Mouse (Mus musculus) liver, embryonic 13.5 days (tissue): ENCODE data around the gene Slc25a38. TPM values are rescaled to one million over a fixed set of nuclear protein-coding genes. Genes with fewer than 3 reads are reported as not detected.

Experiments
- ATAC-seq: fragments of 200-750 bp; cut with Nextera tagmentation; 2 replicates; pipeline ENCODE4 v1.8.0; 2017; ENCODE audit warnings: low read depth, mild to moderate bottlenecking, moderate number of reproducible peaks, moderate library complexity
- DNase-seq: peaks from one replicate; pipeline ENCODE4 v3.0.0; 2022
- H3K27ac ChIP-seq: fragments of 300-500 bp; sonication (generic); 2 replicates; pipeline ENCODE4 v1.5.1; 2015; ENCODE audit warnings: moderate library complexity, mild to moderate bottlenecking, inconsistent platforms
- H3K27me3 ChIP-seq: fragments of 300-500 bp; sonication (generic); 2 replicates; pipeline ENCODE4 v1.6.1; 2015; ENCODE audit warnings: mild to moderate bottlenecking, inconsistent platforms
- H3K36me3 ChIP-seq: fragments of 300-500 bp; sonication (generic); 2 replicates; pipeline ENCODE4 v1.6.1; 2015; ENCODE audit warnings: mild to moderate bottlenecking, inconsistent platforms
- H3K4me1 ChIP-seq: fragments of 300-500 bp; sonication (generic); replicated peaks from 2 replicates; pipeline ENCODE4 v1.6.1; 2015; ENCODE audit warnings: inconsistent platforms
- H3K4me2 ChIP-seq: fragments of 300-500 bp; sonication (generic); 2 replicates; pipeline ENCODE4 v1.6.1; 2015; ENCODE audit warnings: inconsistent platforms, mild to moderate bottlenecking, moderate library complexity
- H3K4me3 ChIP-seq: fragments of 300-500 bp; sonication (generic); replicated peaks from 2 replicates; pipeline ENCODE4 v1.5.1; 2015; ENCODE audit warnings: mild to moderate bottlenecking, inconsistent platforms
- H3K9ac ChIP-seq: fragments of 300-500 bp; sonication (generic); 2 replicates; pipeline ENCODE4 v1.6.1; 2015; ENCODE audit warnings: mild to moderate bottlenecking, inconsistent platforms
- H3K9me3 ChIP-seq: fragments of 300-500 bp; sonication (generic); replicated peaks from 2 replicates; pipeline ENCODE4 v1.6.1; 2016; ENCODE audit warnings: inconsistent platforms
- WGBS: fragments of 180-500 bp; shearing (Covaris S2); methylation state at CpG from one replicate; pipeline ENCODE4 v1.1.7; 2015; ENCODE audit not compliant: insufficient replicate concordance; 5-methylcytosine and 5-hydroxymethylcytosine counted together
- polyA plus RNA-seq: library from polyadenylated mRNA; unstranded; fragments of >200 nt; fragmentation: Nextera tagmentation; extraction: Ambion mirVana; gene quantifications from 2 replicates; pipeline ENCODE4 v1.2.1, GENCODE M21; 2015

The Slc25a38 gene
- 137 and 138 TPM in 2 replicates for polyA plus RNA-seq

DNA sequence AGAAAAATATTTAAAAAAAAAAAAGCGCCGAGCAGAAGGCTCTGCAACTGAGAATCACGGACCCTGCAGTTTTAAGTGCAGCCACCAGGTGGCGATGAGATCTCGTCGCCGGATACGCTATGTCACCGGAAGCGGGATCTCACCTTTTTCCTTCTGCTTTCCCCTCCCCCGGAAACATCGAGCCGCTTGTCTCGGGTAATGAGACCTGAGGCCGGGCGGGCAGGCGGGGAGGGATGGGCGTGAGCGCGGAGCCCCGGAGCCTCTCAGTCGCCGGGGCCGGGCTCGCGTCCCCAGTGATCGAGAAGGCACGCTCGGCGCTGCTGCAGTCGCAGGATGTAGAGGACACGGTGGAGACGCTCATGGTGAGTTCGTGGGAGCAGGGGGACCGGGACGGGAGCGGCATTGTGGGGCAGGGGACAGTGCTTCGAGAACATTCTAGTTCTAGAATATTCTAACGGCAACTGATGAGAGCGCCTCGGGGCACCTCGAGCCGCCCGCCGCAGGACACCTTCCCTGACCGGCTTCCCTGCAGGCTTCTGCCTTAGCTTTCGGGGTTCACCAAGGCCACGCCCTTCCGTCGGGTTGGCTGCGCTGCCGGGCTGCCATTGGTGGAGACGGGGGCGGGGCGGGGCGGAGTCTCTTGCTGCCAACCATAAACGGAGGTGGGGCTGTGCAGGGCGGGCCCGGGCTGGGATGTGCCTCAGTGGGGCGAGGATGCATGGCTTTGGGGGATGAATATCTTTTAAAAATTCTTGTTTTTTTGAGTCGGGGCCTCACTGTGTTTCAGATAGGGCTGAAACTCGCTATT lies at the start of gene Slc25a38:
Slc25a38 (plus strand) TSS at position 164 of the 808 bp plus-strand sequence.
- no peaks in the 10 kb centered on the region for H3K9me3 ChIP-seq
- H3K4me2 ChIP-seq = peak within 1 kb of the TSS; percentile 95
- under 1% methylated on average over 62 of the region's 62 CpGs for WGBS
- peak within 1 kb of the TSS; percentile 89 for H3K4me3 ChIP-seq
- DNase-seq = peak; percentile 96
- no peaks in the 10 kb centered on the region for H3K36me3 ChIP-seq
- peak within 1 kb of the TSS; percentile 100 for H3K27ac ChIP-seq
- ATAC-seq = peak; percentile 79
- peak within 1 kb of the TSS; percentile 94 for H3K9ac ChIP-seq
- H3K27me3 ChIP-seq = no peaks in the 10 kb centered on the region
- H3K4me1 ChIP-seq = peaks cover 50% of the 10 kb centered on the region

DNA sequence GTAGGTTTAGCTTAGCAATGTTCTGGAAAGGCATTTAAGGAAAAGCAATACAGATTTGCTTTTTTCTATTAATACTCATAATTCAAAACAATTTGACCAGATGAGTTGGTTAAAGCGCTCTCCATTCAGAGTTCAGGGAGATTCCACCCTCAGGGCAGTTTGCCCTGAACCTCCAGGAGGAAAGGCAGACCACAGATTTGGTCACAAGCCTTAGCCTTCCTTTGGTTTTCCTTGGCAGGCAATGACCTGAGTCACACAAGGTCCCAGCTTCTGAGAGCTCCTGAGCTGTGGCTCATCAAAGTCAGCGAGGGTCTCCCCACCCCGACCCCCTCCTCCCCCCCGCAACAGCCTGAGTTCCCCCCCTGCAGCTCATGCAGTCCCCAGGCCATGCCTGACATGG lies 45.9 kb upstream of the Slc25a38 start:
- WGBS = 54% methylated on average over 4 of the region's 4 CpGs

DNA sequence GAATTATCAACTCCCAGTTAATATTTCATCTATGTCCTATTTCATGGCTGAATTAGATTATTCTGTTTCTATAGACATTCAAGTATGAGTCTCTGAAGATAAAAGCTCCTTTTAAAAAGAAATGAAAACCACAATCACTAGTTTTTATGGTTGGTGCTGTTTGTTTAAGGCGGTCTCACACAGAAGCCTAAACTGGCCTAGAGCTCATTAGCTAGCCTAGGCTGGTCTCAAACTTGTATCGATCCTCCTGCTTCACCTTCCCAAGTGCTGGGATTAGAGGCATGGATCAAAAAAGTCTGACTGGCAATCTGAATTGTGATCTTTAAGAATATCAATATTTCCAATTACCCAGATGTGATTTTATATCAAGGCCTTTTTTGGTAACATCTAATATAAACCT lies 42.6 kb upstream of the Slc25a38 start:
- Histone ChIP-seq H3K9ac (no peak overlapping the region), H3K4me2 (no peak overlapping the region), H3K27me3 (no peaks in the 10 kb centered on the region), H3K4me1 (peaks cover 11% of the 10 kb centered on the region), H3K27ac (no peak overlapping the region), H3K4me3 (no peak overlapping the region), H3K36me3 (no peaks in the 10 kb centered on the region), H3K9me3 (no peaks in the 10 kb centered on the region)
- ATAC-seq = no peak
- 65% methylated on average over 2 of the region's 2 CpGs for WGBS
- no peak for DNase-seq

More for the DNA sequence above, 45.9 kb upstream of the Slc25a38 start:
- H3K4me1 ChIP-seq = no peaks in the 10 kb centered on the region; the same call in 1 of the 2 replicates
- no peaks in the 10 kb centered on the region for H3K36me3 ChIP-seq
- no peak overlapping the region for H3K27ac ChIP-seq
- no peaks in the 10 kb centered on the region for H3K9me3 ChIP-seq
- ATAC-seq (no peak), DNase-seq (no peak)
- no peak overlapping the region for H3K4me3 ChIP-seq
- no peak overlapping the region for H3K4me2 ChIP-seq
- H3K9ac ChIP-seq = no peak overlapping the region
- no peaks in the 10 kb centered on the region for H3K27me3 ChIP-seq

DNA sequence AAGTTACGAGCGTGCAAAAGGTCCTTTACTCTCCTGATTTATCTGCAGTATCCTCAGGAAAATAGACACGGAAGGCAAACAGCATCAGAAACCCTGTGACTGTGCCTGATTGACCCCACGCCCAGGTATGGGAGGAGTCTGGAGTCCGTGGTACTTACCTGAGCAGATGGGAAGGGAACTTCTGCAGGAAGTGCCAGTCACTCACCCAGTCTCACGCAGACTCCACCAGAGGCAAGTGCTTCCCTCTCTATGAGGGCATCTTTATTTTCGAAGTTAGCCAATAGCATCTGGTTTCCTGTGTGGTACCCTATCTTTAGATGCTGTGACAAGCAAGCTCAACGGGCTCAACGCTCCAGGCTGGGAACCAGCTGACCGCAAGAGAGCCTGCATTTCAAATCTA lies 42.1 kb upstream of the Slc25a38 start:
- no peak overlapping the region for H3K27ac ChIP-seq
- ATAC-seq (0 out of 2 replicates have a peak, but pooled peaks have one; percentile 26), DNase-seq (no peak)
- H3K36me3 ChIP-seq = no peaks in the 10 kb centered on the region
- H3K9ac ChIP-seq = no peak overlapping the region
- 20% methylated on average over 10 of the region's 10 CpGs for WGBS
- no peaks in the 10 kb centered on the region for H3K27me3 ChIP-seq
- no peaks in the 10 kb centered on the region for H3K9me3 ChIP-seq
- H3K4me3 ChIP-seq = no peak overlapping the region
- no peak overlapping the region for H3K4me2 ChIP-seq
- H3K4me1 ChIP-seq = peaks cover 11% of the 10 kb centered on the region

DNA sequence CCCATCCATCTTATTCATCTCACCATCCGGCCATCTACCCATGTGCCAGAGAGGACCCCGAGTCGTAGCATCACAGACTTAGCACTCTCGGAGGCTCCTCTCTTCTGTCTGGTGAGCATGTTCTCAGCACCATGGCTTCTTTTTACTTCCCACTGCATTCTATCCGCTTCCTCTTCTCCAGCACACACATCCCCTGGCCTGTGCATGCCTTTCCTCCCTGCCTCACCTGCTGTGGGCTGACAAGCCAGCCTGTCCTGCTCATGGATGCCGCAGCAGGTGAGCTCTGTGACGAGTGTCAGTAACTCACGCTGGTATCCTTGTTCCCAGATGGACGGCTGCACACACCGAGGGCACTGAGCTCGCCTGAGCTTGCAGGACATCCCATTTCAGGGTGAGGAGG lies 40.4 kb upstream of the Slc25a38 start, which contains the start of gene Cx3cr1:
Cx3cr1 (minus strand) TSS at position 101 of the 400 bp plus-strand sequence.
- no peaks in the 10 kb centered on the region for H3K36me3 ChIP-seq
- no peaks in the 10 kb centered on the region for H3K9me3 ChIP-seq
- H3K9ac ChIP-seq = no peak within 1 kb of the TSS
- H3K27me3 ChIP-seq = no peaks in the 10 kb centered on the region
- H3K4me2 ChIP-seq = no peak within 1 kb of the TSS
- 74% methylated on average over 11 of the region's 11 CpGs for WGBS
- no peak for DNase-seq
- H3K4me3 ChIP-seq = no peak within 1 kb of the TSS
- no peak for ATAC-seq
- H3K27ac ChIP-seq = peak within 1 kb of the TSS; percentile 2; the same call in 1 of the 2 replicates
- peaks cover 11% of the 10 kb centered on the region for H3K4me1 ChIP-seq

DNA sequence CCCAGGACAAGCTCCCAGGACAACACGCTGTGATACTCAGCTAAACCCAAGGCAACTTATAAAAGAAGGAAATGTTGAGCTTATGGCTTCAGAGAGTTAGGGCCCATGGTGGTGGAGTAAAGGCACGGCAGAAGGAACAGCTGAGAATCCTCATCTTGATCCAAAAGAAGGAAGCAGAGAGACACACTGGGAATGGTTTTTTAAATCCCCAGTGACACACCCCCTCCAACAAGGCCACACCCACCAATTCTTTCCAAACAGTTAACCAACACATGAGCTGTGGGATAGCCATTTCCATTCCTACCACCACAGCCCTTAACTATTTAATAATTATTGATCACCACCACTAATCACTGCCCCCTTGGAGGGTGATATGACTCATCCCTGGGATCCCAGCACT lies 38.9 kb upstream of the Slc25a38 start:
- Histone ChIP-seq H3K27ac (no peak overlapping the region), H3K36me3 (no peaks in the 10 kb centered on the region), H3K4me3 (no peak overlapping the region), H3K9me3 (no peaks in the 10 kb centered on the region), H3K4me2 (no peak overlapping the region), H3K4me1 (peaks cover 11% of the 10 kb centered on the region), H3K9ac (no peak overlapping the region), H3K27me3 (no peaks in the 10 kb centered on the region)
- no peak for ATAC-seq
- no peak for DNase-seq
- 70% methylated on average over 2 of the region's 2 CpGs for WGBS

DNA sequence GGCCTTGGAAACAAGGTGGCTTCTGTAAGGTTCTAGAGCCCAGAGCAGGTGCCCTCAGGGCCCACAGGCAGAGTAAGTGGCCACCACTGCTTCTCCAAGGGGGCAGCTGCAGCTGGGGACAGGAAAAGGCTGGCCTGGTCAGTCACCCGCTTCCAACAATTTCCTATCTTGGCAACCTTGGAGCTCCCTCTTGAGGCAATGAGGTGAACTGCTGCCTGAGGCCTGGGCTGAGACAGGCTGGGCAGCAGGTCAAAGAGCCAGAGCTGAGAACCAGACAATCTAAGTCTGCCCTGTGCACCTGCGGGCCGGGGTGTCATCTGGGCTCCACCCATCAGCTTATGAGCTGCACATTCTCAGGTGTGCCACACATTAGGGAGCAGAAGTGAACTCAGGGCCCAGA lies 37.0 kb upstream of the Slc25a38 start:
- Histone ChIP-seq H3K4me2 (no peak overlapping the region), H3K4me1 (peaks cover 11% of the 10 kb centered on the region), H3K4me3 (no peak overlapping the region), H3K9me3 (no peaks in the 10 kb centered on the region), H3K27ac (no peak overlapping the region), H3K36me3 (no peaks in the 10 kb centered on the region), H3K9ac (no peak overlapping the region), H3K27me3 (no peaks in the 10 kb centered on the region)
- ATAC-seq (peak; percentile 23; the same call in 1 of the 2 replicates), DNase-seq (peak; percentile 54)
- WGBS = 9% methylated on average over 3 of the region's 3 CpGs

DNA sequence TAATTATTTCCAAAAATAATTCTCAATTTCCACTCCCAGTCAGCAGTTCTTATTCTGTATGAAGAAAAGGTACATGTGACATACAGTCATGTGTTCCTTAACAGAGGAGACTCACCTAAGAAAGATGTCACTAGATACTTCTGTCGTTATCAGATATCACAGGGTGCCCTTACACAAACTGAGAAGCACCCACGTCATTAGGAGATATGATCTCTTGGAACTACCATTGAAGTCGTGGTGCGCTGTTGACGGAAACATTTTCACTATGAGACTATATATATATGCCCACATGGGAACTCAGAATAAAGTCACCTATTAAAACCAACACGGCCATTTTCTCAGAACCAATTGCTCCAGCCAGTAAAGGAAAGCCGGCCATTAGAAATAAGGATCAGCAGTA lies 35.7 kb upstream of the Slc25a38 start:
- Histone ChIP-seq H3K4me1 (peaks cover 11% of the 10 kb centered on the region; the same call in 1 of the 2 replicates), H3K4me2 (no peak overlapping the region), H3K36me3 (no peaks in the 10 kb centered on the region), H3K27me3 (no peaks in the 10 kb centered on the region), H3K9ac (no peak overlapping the region), H3K4me3 (no peak overlapping the region), H3K27ac (no peak overlapping the region), H3K9me3 (no peaks in the 10 kb centered on the region)
- 69% methylated on average over 7 of the region's 7 CpGs for WGBS
- no peak for DNase-seq
- ATAC-seq = no peak

DNA sequence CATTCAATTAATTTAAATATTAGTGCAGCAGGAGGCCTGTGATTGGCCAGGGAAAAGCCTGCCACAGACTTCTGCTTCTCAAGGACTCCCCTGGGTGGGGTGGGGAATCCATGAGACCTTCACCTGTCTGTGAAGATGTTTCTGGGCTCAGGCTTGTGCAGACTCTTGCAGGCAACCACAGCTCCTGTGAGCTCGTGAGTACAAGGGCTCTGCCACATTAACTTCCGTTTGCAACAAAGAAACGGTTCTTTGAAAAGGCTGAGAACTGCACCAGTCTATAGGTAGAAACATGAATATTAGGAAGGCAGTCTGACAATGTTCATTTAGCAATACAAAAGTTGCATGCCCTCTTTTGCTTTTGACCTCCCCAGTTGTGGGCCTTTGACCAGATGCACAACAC lies 31.9 kb upstream of the Slc25a38 start:
- Histone ChIP-seq H3K27ac (no peak overlapping the region), H3K9me3 (no peaks in the 10 kb centered on the region), H3K4me1 (no peaks in the 10 kb centered on the region), H3K9ac (no peak overlapping the region), H3K36me3 (no peaks in the 10 kb centered on the region), H3K27me3 (no peaks in the 10 kb centered on the region), H3K4me3 (no peak overlapping the region), H3K4me2 (no peak overlapping the region)
- ATAC-seq (no peak), DNase-seq (no peak)
- WGBS = 66% methylated on average over 3 of the region's 3 CpGs

DNA sequence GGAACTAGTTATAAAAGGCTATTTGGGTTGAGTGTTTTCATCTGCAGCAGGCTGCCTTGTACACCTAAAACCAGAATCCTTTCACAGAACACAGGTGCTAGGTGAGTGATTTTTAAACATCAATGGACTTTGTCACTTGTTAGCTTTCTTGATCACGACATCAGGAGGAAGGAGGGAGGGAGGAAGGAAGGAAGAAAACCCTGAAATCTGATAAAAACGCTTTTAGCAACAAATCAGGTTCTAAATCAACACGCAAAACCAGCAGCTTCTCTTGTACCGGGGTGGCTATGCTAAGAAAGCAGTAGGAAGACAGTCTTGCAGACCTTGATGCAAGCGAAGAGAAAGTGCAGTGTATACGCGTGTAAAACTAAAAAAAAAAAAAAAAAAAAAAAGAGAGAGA lies 30.3 kb upstream of the Slc25a38 start:
- Histone ChIP-seq H3K4me1 (no peaks in the 10 kb centered on the region), H3K9ac (no peak overlapping the region), H3K27me3 (no peaks in the 10 kb centered on the region), H3K9me3 (no peaks in the 10 kb centered on the region), H3K4me2 (no peak overlapping the region), H3K4me3 (no peak overlapping the region), H3K27ac (no peak overlapping the region), H3K36me3 (no peaks in the 10 kb centered on the region)
- WGBS = 50% methylated on average over 7 of the region's 7 CpGs
- no peak for ATAC-seq
- no peak for DNase-seq

DNA sequence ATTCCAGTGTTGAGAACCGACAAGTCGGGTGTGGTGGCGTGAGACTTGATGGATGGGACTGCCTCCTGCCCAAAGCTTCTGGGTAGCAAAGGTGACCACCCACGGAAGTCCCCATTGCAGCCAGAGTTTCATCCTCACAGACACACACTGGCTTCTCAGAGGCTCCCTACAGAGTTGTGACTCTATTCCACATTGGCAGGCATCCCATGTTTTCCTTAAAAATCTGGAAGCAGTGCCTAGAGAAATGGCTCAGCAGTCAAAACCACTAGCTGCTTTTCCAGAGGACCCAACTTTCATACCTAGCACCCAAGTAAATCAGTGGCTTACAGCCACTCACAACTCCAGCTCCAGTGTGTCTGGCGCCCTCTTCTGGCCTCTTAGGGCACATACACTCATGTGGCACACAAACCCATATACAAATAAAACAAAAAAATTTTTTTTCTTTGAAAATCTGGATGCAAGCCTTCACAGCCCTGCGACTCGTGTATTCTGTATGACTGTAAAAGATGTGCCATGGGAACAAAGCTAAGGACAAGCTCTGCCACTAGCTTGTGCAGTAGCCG lies 29.5 kb upstream of the Slc25a38 start:
- ATAC-seq = no peak
- no peak for DNase-seq

More for the DNA sequence above, 29.5 kb upstream of the Slc25a38 start:
- Histone ChIP-seq H3K4me1 (no peaks in the 10 kb centered on the region), H3K36me3 (no peaks in the 10 kb centered on the region), H3K9me3 (no peaks in the 10 kb centered on the region), H3K4me3 (no peak overlapping the region), H3K27me3 (no peaks in the 10 kb centered on the region), H3K9ac (no peak overlapping the region), H3K4me2 (no peak overlapping the region), H3K27ac (no peak overlapping the region)
- WGBS = 68% methylated on average over 8 of the region's 8 CpGs
